ENCODE assay signal across 10 mouse cellular contexts in genomic region chr12:57825754-57826153, GRCm38 (mm10).
DNase-seq lines count a peak whose midpoint lies in the region; ATAC-seq lines count a peak whose summit lies in the region.
"Had no signal": no experiment of that assay in that cellular context is flagged by ENCODE, and none has a peak within 500 bp of the region (broad histone marks: within the 10 kb centered on the region; RNA-seq: fewer than 3 reads in every experiment).

No protein-coding gene starts in this region.

- no peaks in the 10 kb centered on the region for H3K36me3 ChIP-seq in hindbrain, embryonic 11.5 days (ENCODE audit: control insufficient read depth, insufficient read depth, low read length)
- no peaks in the 10 kb centered on the region for H3K36me3 ChIP-seq in hindbrain, embryonic 10.5 days
- H3K36me3 ChIP-seq: limb, embryonic 15.5 days; stomach, embryonic 15.5 days had no signal

- 22% methylated on average over 3 of the region's 3 CpGs for WGBS in hindbrain, embryonic 11.5 days
- 24% methylated on average over 3 of the region's 3 CpGs for WGBS in hindbrain, embryonic 10.5 days

- no peak overlapping the region for H3K27ac ChIP-seq in hindbrain, embryonic 11.5 days (ENCODE audit: low read depth, low read length)
- no peak overlapping the region for H3K27ac ChIP-seq in hindbrain, embryonic 10.5 days
- H3K27ac ChIP-seq: limb, embryonic 15.5 days; stomach, embryonic 15.5 days had no signal

- DNase-seq in hindbrain, embryonic 11.5 days (ENCODE audit: low spot score), result peak; percentile 74
- no peak for DNase-seq in hindbrain, embryonic 10.5 days (ENCODE audit: low spot score)
- peak; percentile 79 for DNase-seq in 3T3-L1 (ENCODE audit: low read depth, low spot score)
- DNase-seq in MN1 (ENCODE audit: low spot score), result peak; percentile 37
- peak; percentile 77 for DNase-seq in forelimb bud, embryonic 11.5 days (ENCODE audit: low read depth, low spot score)
- DNase-seq in retina, embryonic 14.5 days (ENCODE audit: low spot score), result peak; percentile 83
- DNase-seq in adrenal gland, adult 8-10 months, result no peak

- H3K4me2 ChIP-seq in hindbrain, embryonic 11.5 days (replicated peaks; ENCODE audit: low read depth, low read length), result no peak overlapping the region
- H3K4me2 ChIP-seq: limb, embryonic 15.5 days; stomach, embryonic 15.5 days had no signal

- ATAC-seq in hindbrain, embryonic 11.5 days (ENCODE audit: low FRiP score), result 0 out of 2 replicates have a peak, but pooled peaks have one; percentile 17
- no peak for ATAC-seq in megakaryocyte, adult 5-6 weeks (ENCODE audit: poor library complexity, severe bottlenecking)

- no peaks in the 10 kb centered on the region for H3K4me1 ChIP-seq in hindbrain, embryonic 11.5 days (replicated peaks; ENCODE audit: control insufficient read depth, insufficient read depth, low read length)
- no peaks in the 10 kb centered on the region for H3K4me1 ChIP-seq in hindbrain, embryonic 10.5 days (replicated peaks)
- H3K4me1 ChIP-seq: limb, embryonic 15.5 days; stomach, embryonic 15.5 days had no signal

- no peak overlapping the region for H3K4me3 ChIP-seq in hindbrain, embryonic 11.5 days (ENCODE audit: low read depth, low read length)
- no peak overlapping the region for H3K4me3 ChIP-seq in hindbrain, embryonic 10.5 days
- H3K4me3 ChIP-seq: limb, embryonic 15.5 days; stomach, embryonic 15.5 days had no signal

- no peak overlapping the region for H3K9ac ChIP-seq in hindbrain, embryonic 11.5 days (ENCODE audit: low read depth, low read length)
- H3K9ac ChIP-seq: limb, embryonic 15.5 days; stomach, embryonic 15.5 days had no signal

- H3K27me3 ChIP-seq in hindbrain, embryonic 11.5 days (ENCODE audit: control insufficient read depth, insufficient read depth, low read length), result no peaks in the 10 kb centered on the region
- no peaks in the 10 kb centered on the region for H3K27me3 ChIP-seq in hindbrain, embryonic 10.5 days (ENCODE audit: insufficient read depth, poor library complexity, severe bottlenecking)
- H3K27me3 ChIP-seq: limb, embryonic 15.5 days; stomach, embryonic 15.5 days had no signal

- no peaks in the 10 kb centered on the region for H3K9me3 ChIP-seq in hindbrain, embryonic 11.5 days (ENCODE audit: control insufficient read depth, low read length)
- H3K9me3 ChIP-seq in hindbrain, embryonic 10.5 days, result no peaks in the 10 kb centered on the region
- H3K9me3 ChIP-seq: limb, embryonic 15.5 days; stomach, embryonic 15.5 days had no signal

Comparison
In these comparisons a context has a peak if more than half of its experiments do, and no peak if none do; other contexts are left out.
1. DNase-seq: peak in hindbrain, embryonic 11.5 days (single experiment), 3T3-L1 (single experiment), MN1 (single experiment), forelimb bud, embryonic 11.5 days (single experiment) and retina, embryonic 14.5 days (single experiment); none in hindbrain, embryonic 10.5 days (single experiment) and adrenal gland, adult 8-10 months (single experiment).